Mouse (Mus musculus): ENCODE results near the gene Gpatch8.

Gpatch8 gene

GRCm38 (mm10) chr11:102453131-102453530 is 103.1 kb downstream of the Gpatch8 start:
- no peak for DNase-seq (ENCODE audit: low read depth, low spot score)

- peak; percentile 93 for DNase-seq (ENCODE audit: low read depth, low spot score)
Observed at GRCm38 (mm10) chr11:102449043-102450008, 106.9 kb downstream of the Gpatch8 start.

GRCm38 (mm10) chr11:102448327-102448726 is 107.9 kb downstream of the Gpatch8 start:
- peak; percentile 91 for DNase-seq (ENCODE audit: low read depth, low spot score)

- peak; percentile 81 for DNase-seq (ENCODE audit: low read depth, low spot score)
Observed at GRCm38 (mm10) chr11:102447497-102447896, 108.7 kb downstream of the Gpatch8 start, which contains the start of gene Fam171a2. Fam171a2 (minus strand) TSS chr11:102447682.

- DNase-seq (ENCODE audit: low read depth, low spot score), result peak; percentile 79
Observed at GRCm38 (mm10) chr11:102446581-102447461, 109.4 kb downstream of the Gpatch8 start.

GRCm38 (mm10) chr11:102445891-102446361 is 110.3 kb downstream of the Gpatch8 start:
- peak; percentile 57 for DNase-seq (ENCODE audit: low read depth, low spot score)

GRCm38 (mm10) chr11:102445264-102445890 is 110.8 kb downstream of the Gpatch8 start:
- peak; percentile 76 for DNase-seq (ENCODE audit: low read depth, low spot score)

GRCm38 (mm10) chr11:102444781-102445180 is 111.4 kb downstream of the Gpatch8 start:
- DNase-seq (ENCODE audit: low read depth, low spot score), result no peak

- no peak for DNase-seq (ENCODE audit: low read depth, low spot score)
Observed at GRCm38 (mm10) chr11:102444321-102444720, 111.9 kb downstream of the Gpatch8 start.

GRCm38 (mm10) chr11:102443740-102444139 is 112.5 kb downstream of the Gpatch8 start:
- no peak for DNase-seq (ENCODE audit: low read depth, low spot score)

- DNase-seq (ENCODE audit: low read depth, low spot score), result no peak
Observed at GRCm38 (mm10) chr11:102442089-102442488, 114.1 kb downstream of the Gpatch8 start.

- peak; percentile 51 for DNase-seq (ENCODE audit: low read depth, low spot score)
Observed at GRCm38 (mm10) chr11:102441434-102441833, 114.8 kb downstream of the Gpatch8 start.

- DNase-seq (ENCODE audit: low read depth, low spot score), result no peak
Observed at GRCm38 (mm10) chr11:102440255-102440654, 115.9 kb downstream of the Gpatch8 start.

GRCm38 (mm10) chr11:102439093-102440082 is 116.8 kb downstream of the Gpatch8 start:
- peak; percentile 92 for DNase-seq (ENCODE audit: low read depth, low spot score)

GRCm38 (mm10) chr11:102438212-102439092 is 117.7 kb downstream of the Gpatch8 start:
- peak; percentile 81 for DNase-seq (ENCODE audit: low read depth, low spot score)

- DNase-seq (ENCODE audit: low read depth, low spot score), result peak; percentile 81
Observed at GRCm38 (mm10) chr11:102437120-102438061, 118.8 kb downstream of the Gpatch8 start.

- DNase-seq (ENCODE audit: low read depth, low spot score), result peak; percentile 65
Observed at GRCm38 (mm10) chr11:102436471-102436790, 119.8 kb downstream of the Gpatch8 start.
